Mouse (Mus musculus) liver, postnatal 0 days (tissue): Measurements from ENCODE around the gene Ubr7. TPM values are rescaled to one million over a fixed set of nuclear protein-coding genes. Genes with fewer than 3 reads are reported as not detected.

ENCODE experiments used
- ATAC-seq: fragments of 200-750 bp; cut with Nextera tagmentation; 2 replicates; pipeline ENCODE4 v1.8.0; 2017; ENCODE audit warnings: mild to moderate bottlenecking, moderate library complexity
- DNase-seq: peaks from one replicate; pipeline ENCODE4 v3.0.0-alpha.2; 2016
- H3K27ac ChIP-seq: fragments of 300-500 bp; sonication (generic); 2 replicates; pipeline ENCODE4 v1.5.1; 2014; ENCODE audit warnings: antibody characterized with exemption, moderate library complexity, mild to moderate bottlenecking, low read depth
- H3K27me3 ChIP-seq: fragments of 300-500 bp; sonication (generic); 2 replicates; pipeline ENCODE4 v1.6.1; 2014; ENCODE audit warnings: low read length, control low read depth, mixed read lengths; ENCODE audit not compliant: insufficient read depth
- H3K36me3 ChIP-seq: fragments of 300-500 bp; sonication (generic); replicated peaks from 2 replicates; pipeline ENCODE4 v1.6.1; 2014; ENCODE audit warnings: mild to moderate bottlenecking, control low read depth, low read length, moderate library complexity, mixed read lengths; ENCODE audit not compliant: insufficient read depth
- H3K4me1 ChIP-seq: fragments of 300-500 bp; sonication (generic); 2 replicates; pipeline ENCODE4 v1.6.1; 2014; ENCODE audit warnings: antibody characterized with exemption, mild to moderate bottlenecking, control low read depth; ENCODE audit not compliant: insufficient read depth
- H3K4me2 ChIP-seq: fragments of 300-500 bp; sonication (generic); 2 replicates; pipeline ENCODE4 v1.6.1; 2014; ENCODE audit warnings: low read depth, mild to moderate bottlenecking, low read length, moderate library complexity, mixed read lengths
- H3K4me3 ChIP-seq: fragments of 300-500 bp; sonication (generic); 2 replicates; pipeline ENCODE4 v1.5.1; 2014; ENCODE audit warnings: low read depth, low read length
- H3K9ac ChIP-seq: fragments of 300-500 bp; sonication (generic); replicated peaks from 2 replicates; pipeline ENCODE4 v1.6.1; 2014; ENCODE audit warnings: mild to moderate bottlenecking, moderate library complexity
- H3K9me3 ChIP-seq: fragments of 300-500 bp; sonication (generic); 2 replicates; pipeline ENCODE4 v1.6.1; 2016; ENCODE audit warnings: mild to moderate bottlenecking, control low read depth, low read length, mixed read lengths
- CTCF ChIP-seq: sonication (generic); IDR thresholded peaks from 2 replicates; pipeline ENCODE4 v1.5.1; 2016; ENCODE audit warnings: antibody characterized with exemption, low read depth
- EP300 ChIP-seq: IDR thresholded peaks from 2 replicates; pipeline ENCODE4 v1.6.1; 2016; ENCODE audit warnings: antibody characterized with exemption, low read depth, mild to moderate bottlenecking
- WGBS: fragments of 180-500 bp; shearing (Covaris S2); extraction: QIAGEN DNeasy Blood & Tissue Kit; methylation state at CpG from one replicate; pipeline ENCODE4 v1.1.7; 2014; ENCODE audit not compliant: insufficient replicate concordance; 5-methylcytosine and 5-hydroxymethylcytosine counted together
- polyA plus RNA-seq: library from polyadenylated mRNA; unstranded; fragments of >200 nt; fragmentation: Nextera tagmentation; extraction: Ambion mirVana; gene quantifications from 2 replicates; pipeline ENCODE4 v1.2.1, GENCODE M21; 2015

Ubr7 gene
- polyA plus RNA-seq, 1 experiment from 2014 or later, result 12.5 TPM

DNA sequence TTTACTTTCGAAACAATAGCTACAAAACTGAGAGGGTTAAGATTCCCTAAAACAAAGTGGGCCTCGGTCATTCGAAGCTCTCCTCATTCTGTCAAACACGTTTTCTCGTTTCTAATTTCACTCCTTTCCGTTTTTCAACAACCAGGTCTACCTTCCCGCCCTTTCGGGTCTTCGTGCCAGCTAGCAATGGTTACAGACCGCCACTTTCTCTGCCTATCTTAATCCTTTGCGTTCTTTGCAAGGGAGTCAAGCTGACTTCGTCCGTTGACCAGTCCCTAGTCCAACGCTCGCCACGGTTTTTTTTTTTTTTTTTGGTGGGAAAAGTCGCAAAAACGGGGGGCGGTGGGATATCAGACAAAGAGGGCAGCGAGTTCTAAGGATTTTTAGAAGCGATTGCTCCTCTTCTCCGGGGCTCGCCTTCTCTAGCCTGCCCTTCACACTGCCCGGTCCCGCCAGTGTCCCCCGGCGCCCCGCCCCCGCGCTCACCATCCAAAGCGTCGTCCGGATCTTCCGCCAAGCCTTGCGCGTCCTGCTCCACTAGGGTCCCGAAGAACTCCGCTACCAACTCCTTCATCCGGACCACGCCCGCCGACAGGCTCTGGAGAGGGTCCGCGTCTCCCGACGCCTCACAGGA is 595 bp upstream of the Ubr7 start:
- Histone ChIP-seq H3K4me3 (peak overlapping the region; percentile 82), H3K27me3 (no peaks in the 10 kb centered on the region), H3K4me2 (peak overlapping the region; percentile 86), H3K9me3 (no peaks in the 10 kb centered on the region), H3K36me3 (0 out of 2 replicates have a peak, but pooled peaks cover 7% of the 10 kb centered on the region), H3K4me1 (peaks cover 14% of the 10 kb centered on the region), H3K9ac (peak overlapping the region; percentile 78), H3K27ac (peak overlapping the region; percentile 89)
- 1% methylated on average over 44 of the region's 46 CpGs for WGBS
- no peak for TF ChIP-seq CTCF
- TF ChIP-seq EP300, result no peak
- DNase-seq (peak; percentile 24), ATAC-seq (peak; percentile 79)

- DNase-seq (no peak), ATAC-seq (no peak)
- H3K27me3 ChIP-seq, result no peaks in the 10 kb centered on the region
- H3K4me2 ChIP-seq, result peak within 1 kb of the TSS; percentile 86
- 1% methylated on average over 10 of the region's 10 CpGs for WGBS
- H3K4me1 ChIP-seq, result peaks cover 14% of the 10 kb centered on the region
- peaks cover 9% of the 10 kb centered on the region; the same call in 1 of the 2 replicates for H3K36me3 ChIP-seq
- TF ChIP-seq CTCF, result no peak
- TF ChIP-seq EP300, result no peak
- H3K9me3 ChIP-seq, result no peaks in the 10 kb centered on the region
- H3K4me3 ChIP-seq, result peak within 1 kb of the TSS; percentile 82
- peak within 1 kb of the TSS; percentile 89 for H3K27ac ChIP-seq
- peak within 1 kb of the TSS; percentile 81 for H3K9ac ChIP-seq
These were observed 613 bp downstream of the Ubr7 start, which contains the start of gene Gm20604 for GRCm38 (mm10) chr12:102758403-102758756. Gene Gm20604, minus strand, starts transcription at chr12:102758672.

- H3K9ac ChIP-seq, result peak overlapping the region; percentile 81
- WGBS, result 15% methylated on average over 5 of the region's 5 CpGs
- TF ChIP-seq EP300, result no peak
- no peak for TF ChIP-seq CTCF
- peaks cover 14% of the 10 kb centered on the region for H3K4me1 ChIP-seq
- H3K27ac ChIP-seq, result 0 out of 2 replicates have a peak overlapping the region, but pooled peaks have one; percentile 85
- peak overlapping the region; percentile 86 for H3K4me2 ChIP-seq
- peaks cover 11% of the 10 kb centered on the region for H3K36me3 ChIP-seq
- DNase-seq (no peak), ATAC-seq (no peak)
- H3K4me3 ChIP-seq, result peak overlapping the region; percentile 82
- no peaks in the 10 kb centered on the region for H3K27me3 ChIP-seq
- no peaks in the 10 kb centered on the region for H3K9me3 ChIP-seq
These were observed 1.2 kb downstream of the Ubr7 start for GRCm38 (mm10) chr12:102758936-102759335.

- peaks cover 10% of the 10 kb centered on the region for H3K4me1 ChIP-seq
- peaks cover 29% of the 10 kb centered on the region for H3K36me3 ChIP-seq
- no peaks in the 10 kb centered on the region for H3K27me3 ChIP-seq
- H3K4me2 ChIP-seq, result no peak overlapping the region
- H3K9ac ChIP-seq, result no peak overlapping the region
- DNase-seq (no peak), ATAC-seq (no peak)
- no peak overlapping the region for H3K4me3 ChIP-seq
- H3K27ac ChIP-seq, result no peak overlapping the region
- WGBS, result 82% methylated on average over 3 of the region's 3 CpGs
- no peaks in the 10 kb centered on the region for H3K9me3 ChIP-seq
- TF ChIP-seq EP300 (no peak), CTCF (no peak)
These were observed 3.9 kb downstream of the Ubr7 start for GRCm38 (mm10) chr12:102761668-102762067.

DNA sequence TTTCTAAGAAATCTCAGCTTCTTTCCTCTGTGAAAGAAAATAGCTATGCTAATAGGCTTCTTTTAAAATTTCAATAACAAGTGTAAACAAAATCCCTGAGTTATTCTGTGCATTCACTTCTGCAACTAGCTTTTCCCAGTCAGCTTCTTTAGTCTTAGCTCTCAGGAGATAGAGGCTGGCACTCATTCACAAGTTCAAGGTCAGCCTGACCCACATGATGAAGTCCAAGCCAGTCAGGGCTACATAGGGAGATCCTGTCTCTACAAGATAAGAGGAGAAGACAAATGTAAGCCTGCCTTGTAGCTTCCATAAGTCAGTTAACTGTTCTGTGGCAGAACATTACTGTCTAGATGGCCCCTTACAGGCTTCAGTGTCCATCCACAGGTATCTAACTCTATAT is 5.9 kb downstream of the Ubr7 start:
- Histone ChIP-seq H3K4me1 (peaks cover 6% of the 10 kb centered on the region), H3K4me3 (no peak overlapping the region), H3K36me3 (peaks cover 44% of the 10 kb centered on the region), H3K9ac (no peak overlapping the region), H3K27me3 (no peaks in the 10 kb centered on the region), H3K9me3 (no peaks in the 10 kb centered on the region), H3K4me2 (no peak overlapping the region), H3K27ac (no peak overlapping the region)
- DNase-seq (no peak), ATAC-seq (no peak)
- no peak for TF ChIP-seq CTCF

- WGBS, result 88% methylated on average over 4 of the region's 4 CpGs
- Histone ChIP-seq H3K27ac (no peak overlapping the region), H3K36me3 (peaks cover 74% of the 10 kb centered on the region), H3K9me3 (no peaks in the 10 kb centered on the region), H3K4me1 (no peaks in the 10 kb centered on the region), H3K4me2 (no peak overlapping the region), H3K9ac (no peak overlapping the region), H3K4me3 (no peak overlapping the region), H3K27me3 (no peaks in the 10 kb centered on the region)
- no peak for ATAC-seq
- no peak for TF ChIP-seq EP300
- peak; percentile 42 for TF ChIP-seq CTCF
- no peak for DNase-seq
These were observed 11.2 kb downstream of the Ubr7 start for GRCm38 (mm10) chr12:102769000-102769399.
